Mouse (Mus musculus): Measurements from ENCODE around the gene Hoxc9.

Hoxc9 gene

DNA sequence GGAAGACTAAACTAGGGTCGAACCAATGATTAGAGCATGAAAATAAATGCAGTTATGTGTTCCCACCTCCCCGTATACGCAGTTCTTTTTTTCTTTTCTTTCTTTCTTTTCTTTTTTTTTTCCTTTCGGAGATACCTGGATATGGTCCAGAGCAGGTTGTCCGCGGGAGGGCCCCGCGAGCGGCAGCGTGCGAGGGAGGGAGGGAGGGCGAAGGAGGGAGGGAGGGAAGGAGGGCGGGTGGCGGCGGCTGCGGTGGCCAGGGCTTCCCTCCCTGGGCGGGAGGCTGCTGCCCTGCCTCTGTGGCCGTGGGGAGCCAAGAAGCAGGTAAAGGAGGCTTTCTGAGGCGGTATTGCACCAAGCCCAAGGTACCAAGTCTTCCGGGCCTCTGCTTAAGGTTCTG is at the start of gene Hoxc9:
Hoxc9 (plus strand) TSS at position 269 of the 400 bp plus-strand sequence.
- no peak for DNase-seq (ENCODE audit: low read depth, low spot score)

GRCm38 (mm10) chr15:102927032-102927645 is 49.1 kb upstream of the Hoxc9 start:
- DNase-seq (ENCODE audit: low read depth, low spot score), result no peak

DNA sequence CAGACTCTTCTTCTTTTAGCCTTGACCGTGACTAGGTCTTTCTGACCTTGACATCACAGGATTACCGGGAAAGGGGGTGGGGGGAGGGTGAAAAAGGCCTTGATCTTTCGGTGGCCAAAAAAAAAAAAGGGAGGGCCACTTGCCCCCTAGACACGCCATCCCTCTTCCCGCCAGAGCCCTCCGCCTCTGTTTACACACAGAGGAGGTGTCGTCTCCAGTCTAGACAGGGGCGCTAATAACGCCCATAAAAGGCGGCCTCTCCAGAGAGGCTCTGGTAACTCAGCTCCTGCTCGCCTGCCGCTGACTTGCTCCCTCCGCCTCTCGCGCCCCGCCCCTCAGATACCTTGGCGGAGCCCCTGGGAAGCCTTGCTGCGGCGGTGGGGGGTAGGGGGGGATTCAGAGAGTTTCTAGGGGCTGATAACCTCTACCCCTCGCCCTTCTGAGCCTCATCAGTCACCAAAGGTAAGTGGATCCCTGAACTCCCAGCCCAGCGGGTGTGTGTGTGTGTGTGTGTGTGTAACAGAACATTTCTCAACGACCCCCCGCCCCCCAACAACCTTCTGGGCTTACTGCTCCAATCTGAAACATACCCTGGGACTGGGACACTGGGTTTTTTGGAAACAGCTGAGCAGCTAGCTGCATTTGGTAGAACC is 44.4 kb upstream of the Hoxc9 start:
- DNase-seq (ENCODE audit: low read depth, low spot score), result no peak

DNA sequence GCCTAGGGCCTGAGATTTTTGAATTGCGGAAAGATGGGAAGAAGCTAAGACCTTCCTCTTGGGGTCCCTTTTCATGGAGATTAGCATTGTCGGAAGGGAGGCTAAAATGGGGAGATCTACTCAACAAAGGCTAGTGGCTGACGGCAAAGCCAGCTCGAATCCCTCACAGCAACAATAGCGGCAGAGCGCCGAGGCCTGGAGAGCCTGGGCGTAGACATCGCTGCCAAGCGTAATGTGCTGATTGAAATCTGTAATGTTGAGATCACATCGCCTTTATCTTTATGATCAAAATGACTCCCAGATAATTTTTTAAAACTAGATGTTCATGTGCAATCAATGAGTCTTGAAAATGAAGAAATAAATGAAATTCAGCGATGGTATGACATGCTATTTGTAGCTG is 41.8 kb upstream of the Hoxc9 start:
- DNase-seq (ENCODE audit: low read depth, low spot score), result no peak

DNA sequence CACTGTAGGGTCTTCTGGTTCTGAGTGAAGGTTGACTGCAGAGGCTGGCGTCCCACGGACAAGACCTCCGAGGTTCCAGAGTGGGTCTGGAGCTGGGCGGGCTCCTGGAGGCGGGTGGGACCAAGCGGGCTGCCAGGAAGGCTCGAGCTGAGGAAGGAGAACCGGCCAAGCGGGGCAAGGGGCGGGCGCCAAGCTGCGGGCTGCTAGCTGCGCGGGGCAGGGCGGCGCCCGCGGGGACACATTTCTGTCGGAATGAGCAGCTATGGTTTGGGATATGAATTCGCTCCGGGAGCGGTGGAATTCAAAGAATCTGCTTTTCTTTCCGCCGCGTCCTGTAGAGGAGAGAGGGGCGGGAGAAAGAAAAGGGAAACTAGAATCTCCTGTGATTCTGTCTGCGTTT is 41.3 kb upstream of the Hoxc9 start:
- no peak for DNase-seq (ENCODE audit: low read depth, low spot score)

GRCm38 (mm10) chr15:102936279-102936972 is 39.8 kb upstream of the Hoxc9 start, which contains the start of gene Hoxc12:
Gene Hoxc12, plus strand, starts transcription at chr15:102936757.
- DNase-seq (ENCODE audit: low read depth, low spot score), result no peak

- no peak for DNase-seq (ENCODE audit: low read depth, low spot score)
Measured at GRCm38 (mm10) chr15:102937036-102937666, 39.1 kb upstream of the Hoxc9 start.

- no peak for DNase-seq (ENCODE audit: low read depth, low spot score)
Measured at GRCm38 (mm10) chr15:102939256-102940155, 36.7 kb upstream of the Hoxc9 start.

- DNase-seq (ENCODE audit: low read depth, low spot score), result no peak
Measured at GRCm38 (mm10) chr15:102942739-102943467, 33.3 kb upstream of the Hoxc9 start.

- DNase-seq (ENCODE audit: low read depth, low spot score), result no peak
Measured at GRCm38 (mm10) chr15:102943468-102943813, 32.8 kb upstream of the Hoxc9 start.

- DNase-seq (ENCODE audit: low read depth, low spot score), result no peak
Measured at GRCm38 (mm10) chr15:102945185-102946077, 30.8 kb upstream of the Hoxc9 start.

DNA sequence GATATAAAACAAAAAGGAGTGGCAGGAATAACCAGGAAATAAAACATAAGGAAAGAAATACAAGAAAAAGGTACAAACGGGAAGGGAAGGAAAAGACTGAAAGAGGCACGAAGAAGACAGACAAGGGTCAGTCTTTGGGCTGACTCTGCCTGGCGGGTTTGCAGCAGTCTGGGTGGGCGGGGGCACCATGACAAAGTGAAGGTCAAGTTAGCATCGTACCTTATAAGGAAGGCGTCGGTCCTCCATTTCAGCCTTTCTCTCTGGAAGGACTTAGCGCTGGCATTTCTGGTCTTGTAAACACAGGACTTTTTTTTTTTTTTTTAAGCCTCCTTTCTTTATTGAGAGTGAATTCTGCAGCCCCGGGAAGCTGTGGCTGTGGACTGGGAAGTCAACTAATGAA is 29.0 kb upstream of the Hoxc9 start:
- no peak for DNase-seq (ENCODE audit: low read depth, low spot score)

DNA sequence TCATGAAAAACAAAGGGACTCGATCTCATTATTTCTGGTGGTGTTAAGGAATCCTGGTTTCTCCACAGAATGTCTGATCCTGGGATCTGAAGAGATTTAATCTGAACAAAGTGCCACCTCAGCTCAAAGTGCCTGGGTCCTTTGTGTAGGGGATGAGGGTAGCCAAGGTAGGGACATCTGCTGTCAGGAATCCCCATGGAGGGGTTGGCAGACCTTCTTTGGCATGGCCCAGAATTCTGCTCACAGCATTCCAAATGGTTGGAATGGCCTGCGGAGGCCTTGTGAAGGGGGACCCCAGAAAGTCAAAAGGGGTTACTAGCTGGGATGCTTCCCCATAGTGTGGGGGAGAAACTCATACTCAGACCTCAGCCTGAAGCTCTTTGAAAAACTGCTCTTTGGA is 27.4 kb upstream of the Hoxc9 start:
- no peak for DNase-seq (ENCODE audit: low read depth, low spot score)

GRCm38 (mm10) chr15:102949696-102950095 is 26.5 kb upstream of the Hoxc9 start:
- DNase-seq (ENCODE audit: low read depth, low spot score), result no peak

DNA sequence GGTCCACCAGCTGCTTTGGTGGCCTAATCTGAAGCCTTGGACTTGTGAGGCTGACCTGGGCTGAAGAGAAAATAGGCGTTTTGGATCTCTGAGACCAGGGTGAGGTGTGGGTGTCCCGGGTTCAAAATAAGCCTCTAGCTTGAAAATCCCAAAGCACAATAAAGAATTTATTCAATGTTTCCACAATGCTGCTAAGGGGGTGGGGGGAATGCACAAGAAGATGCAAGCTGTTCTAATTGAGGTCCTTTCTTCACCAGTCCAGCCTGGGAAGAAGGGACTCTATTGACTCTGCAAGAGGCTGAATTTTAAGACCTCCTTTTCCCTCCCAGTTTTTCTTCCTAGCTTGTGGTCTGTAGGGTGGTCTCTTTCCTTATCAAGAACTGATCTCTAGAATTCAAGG is 25.4 kb upstream of the Hoxc9 start:
- no peak for DNase-seq (ENCODE audit: low read depth, low spot score)

GRCm38 (mm10) chr15:102953561-102953960 is 22.7 kb upstream of the Hoxc9 start:
- no peak for DNase-seq (ENCODE audit: low read depth, low spot score)

DNA sequence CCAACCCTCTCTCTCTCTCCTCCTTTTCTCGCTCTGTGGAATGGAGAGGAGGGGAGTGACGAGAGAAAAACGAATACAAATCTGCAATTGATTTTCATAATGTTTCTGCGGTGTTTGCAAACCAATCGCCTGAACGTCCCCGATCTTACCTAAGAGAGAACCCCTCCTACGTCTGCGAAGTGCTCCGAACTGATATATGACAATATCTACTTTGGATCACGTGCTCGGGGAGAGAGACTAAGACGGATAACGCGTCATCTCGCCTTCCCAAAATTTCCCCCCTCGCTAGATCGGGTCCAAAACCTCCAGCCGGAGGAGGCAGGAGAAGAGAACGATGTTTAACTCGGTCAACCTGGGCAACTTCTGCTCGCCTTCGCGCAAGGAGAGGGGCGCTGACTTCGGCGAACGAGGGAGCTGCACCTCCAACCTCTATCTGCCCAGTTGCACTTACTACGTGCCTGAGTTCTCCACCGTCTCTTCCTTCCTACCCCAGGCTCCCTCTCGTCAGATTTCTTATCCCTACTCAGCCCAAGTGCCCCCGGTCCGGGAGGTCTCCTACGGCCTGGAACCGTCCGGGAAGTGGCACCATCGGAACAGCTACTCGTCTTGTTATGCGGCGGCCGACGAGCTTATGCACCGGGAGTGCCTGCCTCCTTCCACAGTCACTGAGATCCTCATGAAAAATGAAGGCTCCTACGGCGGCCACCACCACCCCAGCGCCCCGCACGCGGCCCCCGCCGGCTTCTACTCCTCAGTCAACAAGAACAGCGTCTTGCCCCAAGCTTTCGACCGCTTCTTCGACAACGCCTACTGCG is 21.8 kb upstream of the Hoxc9 start, which contains the start of gene Hoxc11:
Hoxc11 (plus strand) TSS at position 236 of the 815 bp plus-strand sequence.
- DNase-seq (ENCODE audit: low read depth, low spot score), result no peak

GRCm38 (mm10) chr15:102955007-102955382 is 21.2 kb upstream of the Hoxc9 start:
- no peak for DNase-seq (ENCODE audit: low read depth, low spot score)
